Mouse (Mus musculus): ENCODE results near the gene Gipr.

Gipr gene

DNA sequence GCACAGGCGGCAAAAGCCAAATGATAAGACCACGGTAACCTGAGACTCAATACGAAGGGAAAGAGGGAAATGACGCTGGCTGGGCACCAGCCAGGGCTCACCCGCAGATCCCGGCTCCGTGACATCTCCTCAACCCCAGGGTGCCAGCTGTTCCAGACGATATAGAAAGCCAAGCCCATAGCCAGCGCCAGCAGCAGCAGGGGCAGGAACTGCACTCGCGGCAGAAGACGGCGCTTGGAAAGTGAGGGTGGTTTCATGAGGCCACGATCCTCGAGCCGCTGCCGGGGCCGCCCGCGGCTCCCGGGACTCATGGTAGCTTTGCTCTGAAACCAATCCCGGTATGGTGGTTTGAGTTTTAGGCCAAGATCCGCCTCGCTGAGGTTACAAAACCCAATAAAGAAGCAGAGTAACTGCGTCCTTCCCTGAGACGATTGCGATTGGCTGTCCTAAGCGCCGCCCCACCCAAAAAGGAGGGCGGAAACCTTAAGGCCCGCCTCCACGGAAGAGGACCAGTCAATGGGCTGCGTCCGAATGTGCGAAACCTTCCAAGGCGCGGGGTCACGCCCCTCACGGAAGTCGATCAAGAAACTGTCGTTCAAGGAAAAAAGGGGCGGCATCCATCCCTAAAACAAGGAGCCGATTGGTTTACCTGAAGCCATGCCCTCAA is 16.9 kb downstream of the Gipr start, which contains the start of gene Qpctl:
Qpctl (minus strand) TSS at position 417 of the 667 bp plus-strand sequence.
- peak; percentile 93 for DNase-seq (ENCODE audit: low read depth, low spot score)

DNA sequence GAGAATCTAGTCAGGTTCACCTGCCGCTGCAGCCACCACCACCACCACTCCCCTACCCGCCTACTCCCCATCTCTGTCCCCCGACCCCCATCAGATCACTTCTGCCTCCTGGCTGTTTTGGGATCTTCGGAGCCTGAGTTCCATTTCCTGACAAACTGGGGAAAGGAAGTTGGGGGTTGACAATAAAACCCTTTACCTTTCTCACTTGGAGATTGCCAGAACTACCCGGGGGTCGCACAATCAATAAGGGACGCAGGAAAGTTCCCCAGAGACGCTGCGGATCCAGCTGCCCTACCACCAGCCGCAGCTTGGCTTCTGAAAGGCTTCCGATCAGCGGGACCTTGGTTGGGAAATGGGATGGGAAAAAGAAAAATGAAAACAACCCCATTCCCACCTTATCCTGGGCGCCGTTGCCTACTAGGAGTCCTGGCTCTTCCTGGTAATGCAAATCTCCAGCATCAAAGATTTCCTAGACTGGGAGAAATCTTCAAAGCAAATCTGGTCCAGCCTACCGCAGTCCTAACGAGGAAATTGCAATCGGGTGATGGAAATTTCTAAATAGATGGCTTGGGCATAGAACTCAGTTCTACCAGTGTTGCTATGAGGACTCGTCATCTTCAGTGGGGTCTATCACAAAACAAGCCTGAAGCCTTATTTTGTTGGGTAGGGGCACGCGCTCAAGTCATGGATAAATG is 17.6 kb downstream of the Gipr start:
- DNase-seq (ENCODE audit: low read depth, low spot score), result no peak

DNA sequence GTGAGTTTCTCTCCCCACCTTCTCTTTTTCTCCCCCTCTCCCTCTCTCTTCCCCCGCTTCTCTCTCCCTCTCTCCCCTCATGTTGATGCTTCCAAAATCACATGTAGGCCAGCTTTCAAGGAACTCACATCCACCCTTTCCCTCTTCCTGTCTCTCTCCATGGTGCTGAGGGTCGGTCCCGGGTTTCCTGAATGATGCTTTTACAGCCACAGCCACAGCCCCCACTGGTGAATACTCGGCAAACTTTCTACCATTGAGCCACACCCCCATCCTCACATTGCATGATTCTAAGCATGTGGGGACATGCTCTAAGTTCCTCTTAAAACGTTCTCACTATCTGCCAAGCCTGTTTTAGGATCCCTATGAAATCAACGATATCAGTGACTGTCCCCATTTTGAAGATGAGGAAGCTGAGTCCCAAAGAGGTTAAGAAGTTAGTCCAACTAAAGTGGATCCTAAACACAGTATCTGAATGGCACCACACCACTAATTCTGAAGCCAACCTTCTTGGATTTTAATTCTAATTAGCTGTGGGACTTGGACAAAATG is 18.4 kb downstream of the Gipr start:
- DNase-seq (ENCODE audit: low read depth, low spot score), result no peak

DNA sequence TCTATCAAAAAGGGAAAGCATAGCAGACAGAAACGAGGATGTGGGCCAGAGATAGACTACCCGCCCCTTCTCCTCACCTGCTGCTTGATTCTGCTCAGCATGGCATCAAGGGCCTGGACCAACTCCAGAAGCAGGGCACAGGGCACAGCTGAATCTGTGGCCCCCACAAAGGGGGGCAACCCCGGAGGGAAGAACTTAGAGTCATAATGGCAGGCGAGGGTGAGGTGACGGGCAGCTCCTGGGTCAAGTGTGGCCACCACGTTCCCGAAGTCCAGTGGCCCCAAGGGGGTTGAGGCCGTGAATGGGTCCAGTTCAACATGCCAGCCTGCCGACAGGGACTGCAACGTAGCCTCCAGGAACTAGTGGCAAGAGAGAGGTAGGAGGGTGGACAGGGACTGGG is 19.1 kb downstream of the Gipr start:
- DNase-seq (ENCODE audit: low read depth, low spot score), result no peak

- no peak for DNase-seq (ENCODE audit: low read depth, low spot score)
Observed at GRCm38 (mm10) chr7:19137380-19137779, 28.5 kb downstream of the Gipr start.

GRCm38 (mm10) chr7:19136673-19137334 is 29.1 kb downstream of the Gipr start:
- DNase-seq (ENCODE audit: low read depth, low spot score), result no peak

DNA sequence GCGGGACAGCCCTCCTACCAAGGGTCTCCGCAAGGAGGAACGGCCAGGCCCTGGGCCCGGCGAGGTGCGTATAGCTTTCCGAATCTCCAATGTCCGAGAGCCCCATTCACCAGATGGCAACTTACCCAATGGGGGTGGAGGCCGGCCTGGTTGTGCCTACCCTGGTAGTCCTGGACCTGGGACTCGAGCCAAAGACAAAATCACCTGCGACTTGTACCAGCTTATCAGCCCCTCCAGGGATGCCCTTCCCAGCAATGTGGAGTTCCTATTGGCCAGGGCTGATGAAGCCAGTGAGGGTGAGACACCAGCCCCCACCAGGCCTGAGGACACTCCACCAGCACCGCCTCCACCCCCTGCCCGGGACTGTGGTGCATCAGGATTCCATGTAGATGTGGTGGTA is 29.8 kb downstream of the Gipr start:
- no peak for DNase-seq (ENCODE audit: low read depth, low spot score)

- peak; percentile 87 for DNase-seq (ENCODE audit: low read depth, low spot score)
Observed at GRCm38 (mm10) chr7:19131324-19131848, 34.5 kb downstream of the Gipr start.

- DNase-seq (ENCODE audit: low read depth, low spot score), result no peak
Observed at GRCm38 (mm10) chr7:19130657-19131056, 35.3 kb downstream of the Gipr start.

- no peak for DNase-seq (ENCODE audit: low read depth, low spot score)
Observed at GRCm38 (mm10) chr7:19129396-19129795, 36.5 kb downstream of the Gipr start.

DNA sequence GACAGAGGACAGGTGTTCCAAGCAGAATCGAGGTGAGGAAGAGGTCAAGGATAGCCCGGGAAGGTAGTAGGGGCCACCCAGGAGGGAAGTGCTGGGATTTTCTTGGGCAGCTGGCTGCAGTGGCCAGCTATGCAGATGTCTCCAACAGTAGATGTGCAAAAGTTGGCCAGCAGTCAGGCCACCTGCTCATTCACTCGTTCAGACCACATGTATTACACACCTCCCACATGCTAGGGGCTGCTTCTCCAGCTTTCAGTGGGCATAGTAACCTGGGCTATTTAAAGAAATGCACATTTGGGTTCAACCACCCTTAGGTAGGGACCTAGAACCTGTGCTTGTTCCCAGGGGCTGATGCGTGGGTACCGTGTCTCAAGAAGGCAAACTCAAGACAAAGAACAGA is 38.2 kb downstream of the Gipr start:
- no peak for DNase-seq (ENCODE audit: low read depth, low spot score)

DNA sequence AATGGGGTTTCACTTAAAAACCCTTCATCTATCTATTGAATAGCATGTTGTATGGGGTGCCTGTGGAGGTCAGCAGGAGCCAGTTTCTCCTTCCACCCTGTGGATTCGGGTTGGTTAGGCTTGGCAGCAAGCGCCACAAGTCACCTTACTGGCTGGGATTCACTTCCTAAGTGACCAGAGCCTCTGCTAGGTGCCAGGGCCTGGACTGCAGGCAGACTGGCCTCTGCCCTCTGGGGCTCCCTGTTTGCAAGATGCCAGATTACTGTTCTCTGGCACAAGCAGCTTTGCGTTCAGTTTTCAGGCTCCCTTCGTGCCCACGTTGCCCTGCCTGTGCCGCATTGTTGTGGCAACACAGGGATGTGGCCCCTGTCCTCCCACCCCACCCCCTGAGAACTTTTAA is 41.2 kb downstream of the Gipr start:
- DNase-seq (ENCODE audit: low read depth, low spot score), result no peak

GRCm38 (mm10) chr7:19121686-19122085 is 44.2 kb downstream of the Gipr start:
- DNase-seq (ENCODE audit: low read depth, low spot score), result no peak

GRCm38 (mm10) chr7:19119631-19120429 is 46.1 kb downstream of the Gipr start, which contains the start of gene Fbxo46:
Fbxo46 (plus strand) TSS chr7:19119859.
- peak; percentile 94 for DNase-seq (ENCODE audit: low read depth, low spot score)

- no peak for DNase-seq (ENCODE audit: low read depth, low spot score)
Observed at GRCm38 (mm10) chr7:19119083-19119482, 46.8 kb downstream of the Gipr start.

DNA sequence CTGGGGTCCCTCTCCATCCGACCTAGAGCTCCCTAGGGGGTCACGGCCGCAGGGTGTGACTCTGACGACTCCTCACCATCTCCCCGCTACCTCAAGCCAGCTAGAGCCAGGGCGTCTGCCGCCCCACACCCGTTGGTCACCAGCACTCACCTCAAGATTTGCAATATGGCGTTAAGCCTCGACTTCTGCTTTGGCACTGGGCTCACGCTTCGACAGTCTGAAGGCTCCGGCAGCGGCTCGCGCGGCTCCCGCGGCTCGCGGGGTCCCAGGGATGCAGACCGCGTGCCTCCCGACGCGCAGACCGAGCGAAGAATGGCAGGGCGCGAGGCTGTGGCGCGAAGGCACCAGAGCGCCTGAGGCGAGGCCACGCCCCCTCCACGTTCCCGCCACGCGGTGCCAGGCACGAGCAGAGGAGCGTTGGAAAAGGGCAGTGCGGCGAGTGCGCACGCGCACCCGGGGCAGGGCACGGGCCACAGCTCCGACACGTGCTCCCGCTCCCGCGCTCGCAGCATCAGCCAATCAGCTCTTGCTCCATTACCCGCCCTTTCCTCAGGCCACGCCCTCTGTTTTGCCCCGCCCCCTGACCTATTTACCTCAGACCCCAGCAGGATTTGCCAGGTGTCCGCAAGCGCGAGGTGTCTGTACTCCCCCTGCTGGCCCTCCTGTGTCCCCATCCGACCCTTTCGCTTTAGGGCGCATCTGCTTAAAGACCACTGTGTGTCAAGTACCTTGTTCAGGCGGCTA is 47.7 kb downstream of the Gipr start, which contains the start of gene Gm4969:
Gm4969 (minus strand) TSS at position 341 of the 744 bp plus-strand sequence.
- peak; percentile 92 for DNase-seq (ENCODE audit: low read depth, low spot score)

DNA sequence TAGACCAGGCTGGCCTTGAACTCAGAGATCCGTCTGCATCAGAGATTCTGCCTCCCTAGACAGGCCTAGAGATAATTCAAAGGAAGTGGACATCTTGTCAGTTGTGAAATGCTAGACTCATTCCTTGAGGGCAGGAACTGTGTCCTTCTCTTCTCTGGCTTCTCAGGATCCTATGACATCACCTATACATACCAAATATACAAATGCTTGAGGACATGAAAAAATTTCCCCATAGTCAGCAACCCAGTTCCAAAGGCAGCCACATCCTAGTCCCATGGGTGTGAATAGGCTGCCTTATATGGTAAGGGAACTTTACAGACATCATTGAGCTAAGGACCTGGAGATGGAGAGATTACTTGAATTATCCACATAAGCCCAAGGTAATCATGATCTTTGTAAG is 56.4 kb downstream of the Gipr start:
- DNase-seq (ENCODE audit: low read depth, low spot score), result no peak

- DNase-seq (ENCODE audit: low read depth, low spot score), result no peak
Observed at GRCm38 (mm10) chr7:19107436-19107835, 58.5 kb downstream of the Gipr start.
